ENCODE assay signal across 23 mouse cellular contexts in genomic region chr4:149614869-149615268, GRCm38 (mm10). TPM values are rescaled to one million over a fixed set of nuclear protein-coding genes. Genes with fewer than 3 reads are reported as not detected.
DNase-seq lines count a peak whose midpoint lies in the region; ATAC-seq and TF ChIP-seq lines count a peak whose summit lies in the region.
"Had no signal": no experiment of that assay in that cellular context is flagged by ENCODE, and none has a peak within 500 bp of the region (broad histone marks: within the 10 kb centered on the region; RNA-seq: fewer than 3 reads in every experiment).

No protein-coding gene starts in this region.

- H3K9ac ChIP-seq in liver, postnatal 0 days (replicated peaks): no peak overlapping the region
- H3K9ac ChIP-seq: embryonic facial prominence, embryonic 15.5 days; limb, embryonic 12.5 days; lung, embryonic 15.5 days had no signal

- H3K9me3 ChIP-seq in liver, postnatal 0 days (ENCODE audit: low read length): 0 out of 2 replicates have a peak, but pooled peaks cover 2% of the 10 kb centered on the region
- H3K9me3 ChIP-seq in E14TG2a.4 (ENCODE audit: low read length): no peaks in the 10 kb centered on the region
- H3K9me3 ChIP-seq: embryonic facial prominence, embryonic 15.5 days; lung, embryonic 15.5 days had no signal

- no peaks in the 10 kb centered on the region for H3K36me3 ChIP-seq in liver, postnatal 0 days (replicated peaks; ENCODE audit: insufficient read depth, low read length)
- H3K36me3 ChIP-seq in E14TG2a.4 (ENCODE audit: insufficient read depth, low read length): peaks cover 36% of the 10 kb centered on the region

- 89% methylated on average over 3 of the region's 3 CpGs for WGBS in liver, postnatal 0 days (ENCODE audit: insufficient replicate concordance)

- TF ChIP-seq POLR2A in brain, embryonic 14.5 days (IDR thresholded peaks at IDR 0.05; ENCODE audit: borderline replicate concordance, extremely low read depth, insufficient read depth, insufficient read length, poor library complexity, severe bottlenecking): no peak

- no peak for TF ChIP-seq EP300 in liver, postnatal 0 days (IDR thresholded peaks at IDR 0.05; ENCODE audit: low read depth)

- H3K4me3 ChIP-seq in liver, postnatal 0 days (ENCODE audit: low read depth, low read length): no peak overlapping the region
- H3K4me3 ChIP-seq in E14TG2a.4 (replicated peaks; ENCODE audit: low read length): no peak overlapping the region
- H3K4me3 ChIP-seq: embryonic facial prominence, embryonic 15.5 days; forebrain, embryonic 10.5 days; limb, embryonic 12.5 days; lung, embryonic 15.5 days had no signal

- no peak for ATAC-seq in liver, postnatal 0 days
- ATAC-seq: hindbrain, embryonic 16.5 days had no signal

- H3K4me2 ChIP-seq in liver, postnatal 0 days (ENCODE audit: low read depth, low read length): no peak overlapping the region
- H3K4me2 ChIP-seq: embryonic facial prominence, embryonic 15.5 days; heart, embryonic 11.5 days; limb, embryonic 12.5 days; lung, embryonic 15.5 days had no signal

- no peaks in the 10 kb centered on the region for H3K4me1 ChIP-seq in liver, postnatal 0 days (ENCODE audit: insufficient read depth)
- H3K4me1 ChIP-seq in E14TG2a.4 (replicated peaks; ENCODE audit: low read depth, low read length): peaks cover 17% of the 10 kb centered on the region
- H3K4me1 ChIP-seq: embryonic facial prominence, embryonic 15.5 days; lung, embryonic 15.5 days had no signal

- peak; percentile 19 for DNase-seq in heart, postnatal 4 days
- DNase-seq in heart, adult 9 months (ENCODE audit: low spot score in 2 of 2): no peak
- DNase-seq in liver, postnatal 0 days: no peak
- no peak for DNase-seq in liver
- DNase-seq in brain, embryonic 14.5 days (ENCODE audit: low read depth): no peak
- no peak for DNase-seq in right cerebral cortex, postnatal 4 days
- no peak for DNase-seq in cerebellum, postnatal 4 days (ENCODE audit: low spot score in 2 of 2)
- DNase-seq: adrenal gland, postnatal 36 days; cerebellum, adult 9-11 months; embryo, embryonic 11 days; gastrocnemius, postnatal 25 days; heart, postnatal 14 days; kidney, adult 9 months; midbrain, embryonic 14.5 days; retina, postnatal 1 day; thymus, adult 2 months had no signal

- no peak overlapping the region for H3K27ac ChIP-seq in liver, postnatal 0 days (ENCODE audit: low read depth)
- H3K27ac ChIP-seq: embryonic facial prominence, embryonic 15.5 days; forebrain, embryonic 10.5 days; limb, embryonic 12.5 days; lung, embryonic 15.5 days had no signal

- TF ChIP-seq CTCF in liver, postnatal 0 days (IDR thresholded peaks at IDR 0.05; ENCODE audit: low read depth): peak; percentile 34
- TF ChIP-seq CTCF in E14TG2a.4 (conservative IDR thresholded peaks at IDR 0.05; ENCODE audit: low read length): peak; percentile 69
- TF ChIP-seq CTCF in brain, embryonic 14.5 days (IDR thresholded peaks at IDR 0.05; ENCODE audit: borderline replicate concordance, extremely low read depth, insufficient read depth, insufficient read length): peak; percentile 26; the same call in 1 of the 2 replicates

- no peaks in the 10 kb centered on the region for H3K27me3 ChIP-seq in liver, postnatal 0 days (ENCODE audit: insufficient read depth, low read length)
- no peaks in the 10 kb centered on the region for H3K27me3 ChIP-seq in E14TG2a.4 (ENCODE audit: insufficient read depth, low read length)
- H3K27me3 ChIP-seq: embryonic facial prominence, embryonic 15.5 days; limb, embryonic 12.5 days; lung, embryonic 15.5 days had no signal

RNA-seq across cellular contexts. Expression of gene Clstn1, which starts 28.6 kb away (rescaled TPM):
- 10 to 100 TPM; 66.8 to 73.7 TPM for total RNA-seq in heart, postnatal 4 days (2021)
- 2.0 and 2.1 TPM in 2 replicates for polyA plus RNA-seq in liver, postnatal 0 days (2015; fragmentation: Nextera tagmentation; extraction: Ambion mirVana)
- 51.4 and 145 TPM in 2 replicates for polyA plus RNA-seq in brain, embryonic 14.5 days (2012; rRNA removed)

Comparison
In these comparisons a context has a peak if more than half of its experiments do, and no peak if none do; other contexts are left out.
1. RNA of gene Clstn1, which starts 28.6 kb away (polyA plus RNA-seq): 51.4 to 145 TPM in brain, embryonic 14.5 days; 2.0 to 2.1 TPM in liver, postnatal 0 days; every median in the first group is over 10 times any median in the second.
2. Peak in every context shown above with its lines, with median percentiles within 50 percentile points of each other: CTCF ChIP-seq.